Mouse (Mus musculus) testis, postnatal 14 days (tissue): Measurements from ENCODE around the gene Rhbdf1.

Experiments
- DNase-seq: peaks from one replicate; pipeline ENCODE4 v3.0.0; 2021; ENCODE audit warnings: low spot score

Rhbdf1 gene

GRCm38 (mm10) chr11:32238093-32238860 is 16.2 kb upstream of the Rhbdf1 start:
- no peak for DNase-seq

- DNase-seq: no peak
Measured at GRCm38 (mm10) chr11:32237411-32237795, 15.3 kb upstream of the Rhbdf1 start.

DNA sequence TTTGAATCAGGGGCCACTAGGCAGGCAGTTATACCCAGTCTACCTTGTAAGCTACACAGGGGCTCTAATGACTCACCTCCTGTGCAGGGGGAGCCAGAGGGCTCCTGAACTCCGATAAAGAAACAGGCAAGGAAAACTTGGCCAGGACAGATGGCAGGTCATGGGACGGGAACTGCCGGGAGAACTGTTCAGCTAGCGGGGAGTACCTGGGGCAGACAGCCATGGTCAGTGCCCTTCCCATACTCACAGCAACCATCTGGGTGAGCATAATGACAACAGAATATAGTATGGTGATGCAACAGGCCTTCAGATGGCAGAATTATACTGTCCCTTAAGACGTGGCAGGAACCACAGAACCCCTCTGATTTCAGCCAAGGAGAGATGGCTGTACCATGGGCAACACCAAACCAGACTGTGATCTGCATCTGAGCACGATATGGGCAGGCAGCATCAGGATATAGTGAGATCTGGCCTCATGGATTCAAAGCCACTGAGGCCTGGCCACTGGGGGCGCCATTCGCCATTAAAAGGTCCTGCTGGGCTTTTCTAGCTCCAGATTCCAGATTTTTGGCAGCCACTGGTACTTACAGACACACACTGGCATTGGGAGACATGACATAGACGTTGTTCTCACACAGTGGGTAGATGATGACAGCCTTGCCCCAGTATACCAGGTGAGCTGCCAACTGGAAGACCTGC is 14.8 kb upstream of the Rhbdf1 start:
- DNase-seq: no peak

DNA sequence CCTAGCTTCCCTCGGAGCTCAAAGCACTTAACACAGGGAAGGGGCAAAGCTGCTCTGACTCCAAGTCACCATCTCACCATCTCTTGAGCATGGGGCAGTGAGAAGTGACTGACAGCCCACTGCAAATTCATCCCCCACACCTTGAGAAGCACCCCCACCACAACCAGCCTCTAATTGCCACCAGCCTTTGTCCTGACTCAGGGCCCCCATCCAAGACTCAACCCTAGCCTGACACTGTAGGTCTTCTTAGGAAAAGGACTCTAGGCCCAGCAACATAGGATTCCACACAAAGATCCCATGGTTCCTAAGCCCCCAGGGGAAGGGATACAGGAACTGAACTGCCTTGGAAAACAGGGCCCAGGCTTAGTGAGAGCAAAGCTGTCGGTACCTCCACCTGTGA is 14.0 kb upstream of the Rhbdf1 start:
- DNase-seq: no peak

- peak; percentile 78 for DNase-seq
Measured at GRCm38 (mm10) chr11:32235646-32236045, 13.5 kb upstream of the Rhbdf1 start.

DNA sequence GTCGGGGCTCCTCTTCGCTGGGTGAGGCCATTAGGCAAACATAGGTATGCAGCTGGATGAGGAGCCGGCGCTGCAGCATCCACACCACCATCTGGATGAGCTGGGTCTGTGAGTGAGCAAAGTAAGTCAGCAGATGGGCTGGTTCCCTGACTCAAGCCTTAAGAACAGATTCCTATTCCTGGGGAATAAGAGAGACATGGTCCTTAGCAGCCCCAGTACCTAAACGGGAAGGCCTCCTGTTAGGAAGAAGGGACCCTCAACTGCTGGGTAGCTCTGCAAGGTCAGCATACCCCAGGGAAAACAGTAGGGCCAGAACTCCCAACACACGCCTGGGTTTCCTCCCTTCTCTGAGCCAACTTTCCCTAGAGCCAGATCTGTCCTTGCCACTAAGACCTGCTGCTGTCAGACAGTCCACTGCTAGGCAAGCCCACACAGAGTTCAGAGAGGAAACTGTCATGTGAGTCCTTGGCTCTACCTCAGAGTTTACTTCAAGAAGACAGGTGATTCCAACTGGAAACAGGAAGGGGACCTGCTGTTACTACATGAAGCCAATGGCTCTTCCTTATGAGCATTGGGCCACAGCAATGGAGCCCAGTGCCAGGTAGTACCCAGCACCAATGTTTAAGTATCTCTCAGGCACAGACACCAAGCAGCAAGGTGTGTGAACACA is 12.9 kb upstream of the Rhbdf1 start:
- DNase-seq: no peak

- no peak for DNase-seq
Measured at GRCm38 (mm10) chr11:32233895-32234294, 11.8 kb upstream of the Rhbdf1 start.

DNA sequence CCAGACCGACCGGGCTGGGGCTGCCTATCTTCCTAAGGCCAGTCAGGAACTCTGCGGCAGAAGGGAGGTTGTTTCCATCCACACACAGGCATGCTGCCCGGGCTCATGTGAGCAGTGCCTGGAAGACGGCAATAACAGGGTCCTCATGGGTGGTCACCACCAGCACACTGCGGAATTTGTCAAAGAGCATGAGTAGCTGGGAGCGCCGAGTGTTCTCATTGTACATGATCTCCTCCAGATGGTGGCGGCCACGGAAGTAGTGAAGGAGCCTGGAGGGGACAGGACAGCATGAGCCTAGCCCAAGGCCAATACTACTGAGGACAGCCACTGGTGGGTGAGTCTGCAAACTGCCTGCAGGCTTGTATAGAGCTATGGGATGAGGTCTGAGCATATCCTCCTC is 10.7 kb upstream of the Rhbdf1 start:
- peak; percentile 52 for DNase-seq

- no peak for DNase-seq
Measured at GRCm38 (mm10) chr11:32231125-32231524, 9.0 kb upstream of the Rhbdf1 start.

GRCm38 (mm10) chr11:32230220-32230619 is 8.1 kb upstream of the Rhbdf1 start:
- no peak for DNase-seq

- DNase-seq: peak; percentile 60
Measured at GRCm38 (mm10) chr11:32228292-32228845, 6.3 kb upstream of the Rhbdf1 start.

DNA sequence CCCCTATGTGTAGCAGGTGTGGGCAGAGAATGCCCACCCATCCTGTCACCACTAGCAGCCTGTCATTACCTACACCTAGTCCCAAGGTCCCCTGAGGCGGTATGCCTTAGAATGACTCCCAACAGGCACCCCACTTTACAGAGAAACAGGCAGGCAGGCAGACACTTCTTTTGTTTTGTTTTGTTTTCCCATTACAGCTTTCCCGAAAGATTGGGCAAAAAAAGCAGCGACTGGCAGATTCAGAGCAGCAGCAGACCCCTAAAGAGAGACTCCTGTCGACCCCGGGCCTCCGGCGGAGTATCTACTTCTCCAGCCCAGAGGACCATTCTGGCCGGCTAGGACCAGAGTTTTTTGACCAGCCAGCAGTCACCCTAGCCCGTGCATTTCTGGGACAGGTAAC is 5.5 kb upstream of the Rhbdf1 start:
- DNase-seq: no peak

DNA sequence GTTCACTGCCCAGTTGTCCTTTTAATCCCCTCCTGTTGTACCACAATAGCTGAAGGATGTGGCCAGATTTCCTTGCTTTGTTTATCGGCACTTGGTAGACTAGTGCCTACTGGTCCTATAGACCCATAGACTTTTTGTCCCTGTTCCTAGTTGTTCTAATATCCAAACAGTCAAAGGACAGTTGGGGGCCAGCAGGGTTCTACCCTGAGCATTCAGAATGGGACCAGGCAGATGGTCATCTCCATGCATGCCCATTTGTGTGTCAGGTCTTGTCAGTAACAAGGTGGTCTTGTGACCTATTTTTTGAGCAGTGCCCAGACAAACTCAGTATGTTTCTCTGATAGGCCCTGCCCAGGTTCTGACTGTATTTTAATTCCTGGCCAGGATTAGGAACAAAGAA is 4.9 kb upstream of the Rhbdf1 start:
- no peak for DNase-seq

DNA sequence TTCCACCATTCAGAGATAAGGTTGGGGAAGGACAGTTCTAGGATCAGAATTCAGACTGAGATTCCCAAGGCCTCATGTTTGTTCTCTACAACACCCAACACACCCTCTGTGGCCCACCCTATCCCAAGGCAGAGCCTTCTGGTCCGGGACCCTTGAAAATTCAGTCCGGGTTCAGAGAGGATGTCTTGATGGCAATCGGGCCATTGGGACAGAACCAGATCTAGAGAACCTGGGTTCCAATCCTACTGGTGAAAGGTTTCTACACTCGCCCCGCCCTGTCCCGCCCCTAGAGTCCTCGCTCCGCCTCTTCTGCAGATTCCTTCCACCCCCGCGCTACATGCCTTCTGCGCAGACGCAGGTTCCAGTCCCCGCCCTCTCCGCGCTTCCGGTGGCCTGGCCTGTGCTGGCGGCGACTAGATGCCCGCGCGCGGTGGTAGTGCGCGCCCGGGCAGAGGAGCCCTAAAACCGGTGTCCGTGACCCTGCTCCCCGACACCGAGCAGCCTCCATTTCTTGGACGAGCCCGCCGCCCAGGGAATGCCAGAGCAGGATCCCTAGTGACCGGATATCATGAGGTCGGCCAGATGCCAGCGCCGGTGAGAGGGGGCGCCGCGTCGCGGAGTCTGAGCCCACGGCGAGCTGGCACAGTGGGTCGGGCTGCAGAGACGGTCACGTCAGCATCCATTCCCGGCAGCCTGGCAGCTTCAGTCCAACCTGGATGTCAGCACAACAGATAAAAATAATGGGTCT is 4.2 kb upstream of the Rhbdf1 start, which contains the start of gene Mpg:
Mpg (plus strand) TSS at position 382 of the 748 bp plus-strand sequence.
- peak; percentile 85 for DNase-seq

DNA sequence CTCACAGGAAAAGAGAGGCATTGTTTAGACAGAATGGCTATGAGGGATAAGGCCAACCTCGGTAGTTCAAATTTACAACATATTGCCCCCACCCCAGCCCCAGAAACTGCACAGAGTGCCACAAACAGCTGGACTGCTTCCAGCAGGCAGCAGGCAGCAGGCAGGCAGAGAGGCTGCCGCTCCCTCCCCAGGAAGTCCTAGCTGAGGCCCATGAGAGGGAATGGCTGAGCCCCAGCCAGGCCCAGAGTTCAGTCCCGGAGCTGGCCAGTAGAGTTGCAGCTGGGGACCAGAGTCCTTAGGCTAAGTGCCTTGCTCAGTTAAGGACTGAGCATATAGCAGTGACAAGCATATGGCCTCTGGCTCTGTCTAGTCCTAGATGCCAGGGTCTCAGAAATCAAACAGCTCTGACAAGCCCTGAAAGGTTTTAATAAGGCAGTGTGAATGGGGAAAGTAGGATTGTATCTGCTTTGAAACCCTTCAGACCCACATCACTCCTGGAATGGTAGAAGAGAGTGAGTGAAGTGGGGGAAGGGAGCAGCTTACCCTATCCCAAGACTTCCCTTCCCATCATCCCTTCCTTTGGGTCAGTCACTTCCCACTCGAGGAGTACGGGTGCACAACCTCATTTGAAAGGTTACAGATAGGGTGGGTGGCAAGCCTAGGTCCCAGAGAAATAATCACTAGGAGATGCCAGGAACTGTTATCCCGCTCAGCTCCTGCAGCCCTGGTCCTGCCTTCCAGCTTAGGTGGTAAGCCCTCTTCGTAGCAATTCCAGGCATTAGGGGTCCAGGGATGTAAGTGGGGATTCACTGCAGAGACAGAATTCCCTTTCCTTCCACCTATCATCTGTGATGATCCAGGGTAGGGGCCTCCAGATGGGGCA is 3.4 kb upstream of the Rhbdf1 start:
- DNase-seq: no peak

GRCm38 (mm10) chr11:32224468-32225139 is 2.5 kb upstream of the Rhbdf1 start:
- DNase-seq: peak; percentile 66

GRCm38 (mm10) chr11:32223297-32223967 is 1.3 kb upstream of the Rhbdf1 start:
- DNase-seq: no peak

DNA sequence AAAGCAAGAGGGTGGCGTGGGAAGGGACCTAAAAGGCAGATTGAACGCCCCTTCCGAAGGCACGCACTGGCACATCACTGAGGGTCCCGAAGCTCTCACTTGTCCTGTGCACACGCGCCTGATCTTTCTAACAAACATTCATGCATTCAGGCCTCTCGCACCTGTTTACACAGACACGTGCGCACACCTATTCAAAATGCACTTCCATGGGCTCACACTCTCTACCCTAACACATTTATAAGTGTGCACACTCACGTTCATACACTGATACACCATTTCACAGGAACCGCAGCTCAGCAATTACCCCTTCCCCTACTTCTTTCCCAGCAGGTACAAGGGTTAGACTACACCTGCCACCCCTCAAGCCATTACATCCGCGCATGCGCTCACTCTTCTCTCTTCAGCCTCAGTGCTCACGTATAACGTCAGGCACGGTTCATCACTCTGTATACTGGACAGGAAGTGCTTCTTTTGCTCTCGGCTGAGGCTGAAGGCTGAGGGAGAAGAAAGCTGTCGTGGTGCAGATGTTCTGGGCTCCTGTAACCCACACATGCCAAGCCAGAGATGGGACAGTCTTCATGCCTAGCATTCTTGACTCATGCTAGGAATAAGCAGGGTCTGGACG is 582 bp upstream of the Rhbdf1 start:
- DNase-seq: no peak

- peak; percentile 50 for DNase-seq
Measured at GRCm38 (mm10) chr11:32221225-32221950, 712 bp downstream of the Rhbdf1 start.
